Comparison of ENCODE assay signal across 11 mouse cellular contexts in genomic region chr16:87725963-87726362, GRCm38 (mm10). TPM values are rescaled to one million over a fixed set of nuclear protein-coding genes. Genes with fewer than 3 reads are reported as not detected.
DNase-seq lines count a peak whose midpoint lies in the region; ATAC-seq and TF ChIP-seq lines count a peak whose summit lies in the region.
"Had no signal": no experiment of that assay in that cellular context is flagged by ENCODE, and none has a peak within 500 bp of the region (broad histone marks: within the 10 kb centered on the region; RNA-seq: fewer than 3 reads in every experiment).

No protein-coding gene starts in this region.

- no peaks in the 10 kb centered on the region for H3K4me1 ChIP-seq in lung, embryonic 14.5 days (ENCODE audit: insufficient read depth)
- peaks cover 72% of the 10 kb centered on the region for H3K4me1 ChIP-seq in thymus, adult 2 months (replicated peaks; ENCODE audit: control insufficient read depth, insufficient read depth, low read length)
- H3K4me1 ChIP-seq in kidney, adult 2 months (ENCODE audit: control insufficient read depth, insufficient read depth, low read length) = no peaks in the 10 kb centered on the region
- H3K4me1 ChIP-seq: limb, embryonic 12.5 days had no signal

- TF ChIP-seq CTCF in lung, embryonic 14.5 days (IDR thresholded peaks at IDR 0.05; ENCODE audit: low read depth) = no peak
- 0 out of 2 replicates have a peak, but pooled peaks have one; percentile 34 for TF ChIP-seq CTCF in thymus, adult 2 months (IDR thresholded peaks at IDR 0.05; ENCODE audit: borderline replicate concordance, control insufficient read depth, extremely low read depth, insufficient read depth, low read length, poor library complexity)
- no peak for TF ChIP-seq CTCF in kidney, adult 2 months (conservative IDR thresholded peaks at IDR 0.05; ENCODE audit: insufficient read depth, insufficient read length, low read depth, low read length)

- peak; percentile 6 to 45 for DNase-seq in cerebellum, postnatal 14 days
- peak; percentile 66 for DNase-seq in lung, embryonic 14.5 days
- DNase-seq in thymus, adult 2 months = peak; percentile 81
- DNase-seq in left cerebral cortex, adult 11 months (ENCODE audit: low spot score) = no peak
- no peak for DNase-seq in kidney, adult 2 months

- H3K27ac ChIP-seq in lung, embryonic 14.5 days (ENCODE audit: low read depth) = no peak overlapping the region
- H3K27ac ChIP-seq in thymus, adult 2 months (ENCODE audit: control insufficient read depth, insufficient read depth, low read length) = peak overlapping the region; percentile 98
- H3K27ac ChIP-seq in kidney, adult 2 months (ENCODE audit: insufficient read depth, low read depth, low read length) = no peak overlapping the region
- H3K27ac ChIP-seq: hindbrain, postnatal 0 days; limb, embryonic 12.5 days; neural tube, embryonic 15.5 days had no signal

- H3K9ac ChIP-seq in lung, embryonic 14.5 days = no peak overlapping the region
- H3K9ac ChIP-seq: limb, embryonic 12.5 days; neural tube, embryonic 15.5 days had no signal

- 61% methylated on average over 21 of the region's 21 CpGs for WGBS in lung, embryonic 14.5 days
- 9% methylated on average over 21 of the region's 21 CpGs for WGBS in thymus, adult 2 months
- WGBS in kidney, adult 2 months = 89% methylated on average over 21 of the region's 21 CpGs

- H3K4me3 ChIP-seq in lung, embryonic 14.5 days (ENCODE audit: low read depth, low read length) = no peak overlapping the region
- H3K4me3 ChIP-seq in thymus, adult 2 months (ENCODE audit: control insufficient read depth, insufficient read depth, low read length) = peak overlapping the region; percentile 39
- H3K4me3 ChIP-seq in kidney, adult 2 months (ENCODE audit: insufficient read depth, low read depth, low read length) = no peak overlapping the region
- H3K4me3 ChIP-seq: limb, embryonic 12.5 days; neural tube, embryonic 15.5 days had no signal

- ATAC-seq in cerebellum, adult (ENCODE audit: insufficient number of reproducible peaks, low FRiP score, low TSS enrichment) = no peak
- ATAC-seq in granulocyte monocyte progenitor cell, adult 5-6 weeks (replicated peaks; ENCODE audit: poor library complexity, severe bottlenecking) = peak; percentile 56
- peak; percentile 87 for ATAC-seq in lung, embryonic 14.5 days (ENCODE audit: insufficient read depth)
- ATAC-seq in frontal cortex, adult (ENCODE audit: low TSS enrichment) = no peak
- ATAC-seq: hindbrain, postnatal 0 days had no signal

- H3K27me3 ChIP-seq in lung, embryonic 14.5 days (ENCODE audit: insufficient read depth, low read length) = no peaks in the 10 kb centered on the region
- H3K27me3 ChIP-seq in thymus, adult 2 months (ENCODE audit: control insufficient read depth, insufficient read depth, low read length) = no peaks in the 10 kb centered on the region
- H3K27me3 ChIP-seq in kidney, adult 2 months (replicated peaks; ENCODE audit: control insufficient read depth, insufficient read depth, low read length) = no peaks in the 10 kb centered on the region
- H3K27me3 ChIP-seq: limb, embryonic 12.5 days; neural tube, embryonic 15.5 days had no signal

- no peak overlapping the region for H3K4me2 ChIP-seq in lung, embryonic 14.5 days
- H3K4me2 ChIP-seq: limb, embryonic 12.5 days; neural tube, embryonic 15.5 days had no signal

- TF ChIP-seq POLR2A in thymus, adult 2 months (IDR thresholded peaks at IDR 0.05; ENCODE audit: control insufficient read depth, extremely low read depth, insufficient read depth, low read length, poor library complexity) = peak; percentile 51; the same call in 1 of the 2 replicates
- no peak for TF ChIP-seq POLR2A in kidney, adult 2 months (IDR thresholded peaks at IDR 0.05; ENCODE audit: low read depth, low read length)

- no peaks in the 10 kb centered on the region for H3K9me3 ChIP-seq in lung, embryonic 14.5 days (ENCODE audit: low read depth, low read length)
- H3K9me3 ChIP-seq: limb, embryonic 12.5 days; neural tube, embryonic 15.5 days had no signal

- peaks cover 54% of the 10 kb centered on the region for H3K36me3 ChIP-seq in lung, embryonic 14.5 days (ENCODE audit: insufficient read depth)
- peaks cover 20% of the 10 kb centered on the region for H3K36me3 ChIP-seq in thymus, adult 2 months (ENCODE audit: control insufficient read depth, insufficient read depth, low read length)
- peaks cover 8% of the 10 kb centered on the region for H3K36me3 ChIP-seq in kidney, adult 2 months (ENCODE audit: control insufficient read depth, insufficient read depth, low read length)

RNA-seq across cellular contexts. Expression of gene Bach1, which starts 27.2 kb away (rescaled TPM):
- total RNA-seq in granulocyte monocyte progenitor cell, adult 5-6 weeks (2014; fragmentation: Nextera tagmentation) = 15.2 and 20.2 TPM in 2 replicates
- 29.6 and 29.8 TPM in 2 replicates for total RNA-seq in granulocyte monocyte progenitor cell, adult 5-6 weeks (2017)
- polyA plus RNA-seq in lung, embryonic 14.5 days (2014; fragmentation: Nextera tagmentation; extraction: Ambion mirVana) = 8.3 and 8.9 TPM in 2 replicates
- 40.2 and 45.4 TPM in 2 replicates for polyA plus RNA-seq in thymus, adult 2 months (2012; rRNA removed)
- 8.6 and 9.7 TPM in 2 replicates for polyA plus RNA-seq in kidney, adult 2 months (2012; rRNA removed)

Comparison
In these comparisons a context has a peak if more than half of its experiments do, and no peak if none do; other contexts are left out.
1. DNase-seq: peak in cerebellum, postnatal 14 days (2 of 2), lung, embryonic 14.5 days (single experiment) and thymus, adult 2 months (single experiment); none in left cerebral cortex, adult 11 months (single experiment) and kidney, adult 2 months (single experiment).
2. ATAC-seq: peak in granulocyte monocyte progenitor cell, adult 5-6 weeks (single experiment) and lung, embryonic 14.5 days (single experiment); none in cerebellum, adult (single experiment) and frontal cortex, adult (single experiment).